Mouse (Mus musculus) frontal cortex, postnatal 25 days (tissue): ENCODE measurements around the gene Sept8.
"Not testable (repeated sequence)": the region's sequence is repeated elsewhere in the genome, so short reads cannot be mapped to it uniquely, and the experiment has no call there.

ENCODE experiments used
- DNase-seq, 2 experiments: peaks; one replicate each; pipeline ENCODE4 v3.0.0; 2022; ENCODE audit warnings: low spot score in 2 of 2

The Sept8 gene

DNA sequence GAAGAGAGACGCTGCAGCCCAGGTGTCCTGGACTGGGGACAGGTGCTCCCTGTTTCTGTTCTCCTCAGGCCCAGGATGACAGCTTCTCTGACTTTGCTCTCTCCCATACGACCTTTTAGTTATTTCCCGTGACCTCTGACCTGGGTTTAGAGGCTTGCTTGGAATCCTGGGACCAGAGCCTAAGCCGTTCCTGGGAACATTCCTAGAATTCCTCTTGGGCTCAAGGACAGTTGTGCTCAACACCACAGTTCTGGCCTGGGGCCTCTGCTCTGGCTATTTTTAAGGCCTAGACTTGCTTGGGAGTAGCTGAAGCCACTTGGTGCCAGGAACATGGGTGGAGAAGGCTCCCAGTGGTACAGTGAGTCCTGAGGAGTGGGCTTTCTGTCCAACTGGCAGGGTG lies 6.4 kb downstream of the Sept8 start:
- DNase-seq = no peak

DNA sequence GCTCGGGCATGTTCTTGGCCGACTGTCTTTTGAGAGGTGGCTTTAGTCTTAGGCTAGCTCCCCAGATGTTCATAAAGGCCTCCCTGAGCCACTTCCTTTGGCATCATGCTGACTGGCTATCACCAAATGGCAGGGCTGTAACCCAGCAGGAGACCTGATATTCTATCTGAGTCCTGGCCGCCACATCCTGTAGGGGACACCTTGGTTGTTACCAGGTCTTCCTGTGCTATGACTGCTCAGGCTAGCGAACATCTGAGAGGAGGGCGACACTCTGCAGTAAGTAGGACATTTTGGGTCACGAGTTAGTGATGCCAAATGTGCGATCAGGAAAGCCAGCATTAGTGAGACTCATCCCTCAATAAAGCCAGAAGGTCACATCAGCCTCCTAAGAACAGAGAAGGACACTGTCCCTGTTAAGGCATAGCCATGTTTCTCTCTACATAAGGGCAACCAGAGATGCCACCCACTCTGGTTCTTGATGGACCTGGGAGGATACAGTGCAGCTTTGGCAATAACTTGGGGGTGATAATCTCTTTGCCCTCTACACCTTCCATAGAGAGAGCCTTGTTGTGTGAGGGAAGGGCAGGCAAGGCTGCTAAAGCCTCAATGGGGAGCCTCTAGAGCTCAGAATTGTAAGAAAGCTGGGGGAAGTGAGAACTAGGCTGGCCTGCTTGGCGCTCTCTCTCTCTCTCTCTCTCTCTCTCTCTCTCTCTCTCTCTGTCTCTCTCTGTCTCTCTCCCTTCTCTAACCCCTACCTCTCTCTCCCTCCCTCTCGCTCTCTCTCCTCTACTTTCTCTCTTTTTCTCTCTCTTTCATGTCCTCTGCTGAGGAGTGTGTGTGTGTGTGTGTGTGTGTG lies 9.6 kb downstream of the Sept8 start:
- no peak for DNase-seq

DNA sequence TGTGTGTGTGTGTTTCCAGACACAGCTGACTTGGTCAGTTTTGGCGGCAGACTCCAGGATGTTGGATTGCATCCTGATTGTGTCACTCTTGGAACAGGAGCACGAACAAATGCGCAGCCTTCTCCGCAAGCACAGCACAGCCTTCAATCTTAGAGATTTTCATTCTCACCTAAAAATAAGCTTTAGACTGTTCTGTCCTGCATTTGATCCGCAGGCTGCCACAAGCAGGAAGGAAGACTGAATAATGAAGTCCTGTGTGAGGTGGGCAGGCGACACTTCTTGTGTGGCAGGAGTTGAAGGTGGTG lies 10.1 kb downstream of the Sept8 start:
- DNase-seq = no peak

DNA sequence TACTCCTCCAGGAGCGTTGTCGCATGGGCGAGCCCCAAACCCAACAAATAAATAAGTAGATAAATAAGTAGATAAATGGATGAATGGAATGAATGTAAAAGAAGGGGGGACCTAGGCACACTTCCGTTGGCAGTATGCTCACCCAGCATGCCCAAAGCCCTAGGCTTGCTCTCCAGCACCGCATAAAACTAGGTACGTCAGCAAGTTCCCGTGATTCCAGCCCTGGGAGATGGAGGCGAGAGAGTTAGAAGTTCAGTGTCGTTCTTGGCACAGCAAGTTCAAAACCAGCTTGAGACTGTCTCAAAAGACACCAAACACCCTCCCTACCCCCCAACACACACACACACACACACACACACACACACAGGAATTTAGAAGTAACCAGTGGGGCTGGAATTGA lies 10.9 kb downstream of the Sept8 start:
- no peak for DNase-seq

DNA sequence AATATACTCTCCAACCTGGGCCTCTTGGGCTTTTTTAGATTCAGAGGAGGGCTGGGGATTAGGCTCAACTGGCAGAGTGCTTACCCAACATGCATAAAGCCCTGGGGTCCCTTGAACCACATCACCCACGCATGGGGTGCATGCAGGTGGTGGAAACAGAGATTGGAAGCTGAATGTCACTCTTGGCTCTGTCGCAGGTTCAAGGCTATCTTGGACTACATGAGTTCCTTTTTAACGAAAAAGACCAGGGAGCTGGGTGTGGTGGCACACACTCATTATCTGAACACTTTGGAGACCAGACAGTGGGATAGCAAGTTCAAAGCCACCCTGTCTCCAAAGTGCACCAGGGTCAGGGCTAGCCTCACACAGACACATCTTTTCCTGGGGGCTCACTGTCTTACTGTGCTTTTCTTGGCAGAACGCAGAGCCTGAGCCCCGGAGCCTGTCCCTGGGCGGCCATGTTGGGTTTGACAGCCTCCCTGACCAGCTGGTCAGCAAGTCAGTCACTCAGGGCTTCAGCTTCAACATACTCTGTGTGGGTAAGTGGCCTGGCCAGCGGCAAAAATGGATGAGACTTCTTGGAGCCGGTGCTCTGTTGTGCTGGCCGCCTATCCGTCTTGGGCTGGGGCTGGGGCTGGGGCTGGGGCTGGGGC lies 12.6 kb downstream of the Sept8 start:
- DNase-seq = no peak

DNA sequence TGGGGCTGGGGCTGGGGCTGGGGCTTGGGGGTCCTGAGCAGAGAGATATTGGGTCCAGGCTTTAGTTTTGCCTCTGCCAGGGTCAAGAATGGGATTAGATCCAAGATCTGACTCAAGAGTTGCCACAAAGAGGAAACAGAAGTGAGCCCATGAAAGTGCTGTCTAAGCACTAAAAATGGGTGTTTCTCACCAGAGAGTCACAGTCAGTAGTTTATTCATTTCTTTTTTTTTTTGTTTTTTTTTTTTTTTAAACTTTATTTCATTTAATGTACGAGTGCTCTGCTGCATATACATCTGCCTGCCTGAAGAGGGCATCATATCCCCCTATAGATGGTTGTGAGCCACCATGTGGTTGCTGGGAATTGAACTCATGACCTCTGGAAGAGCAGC lies 13.2 kb downstream of the Sept8 start:
- no peak for DNase-seq

DNA sequence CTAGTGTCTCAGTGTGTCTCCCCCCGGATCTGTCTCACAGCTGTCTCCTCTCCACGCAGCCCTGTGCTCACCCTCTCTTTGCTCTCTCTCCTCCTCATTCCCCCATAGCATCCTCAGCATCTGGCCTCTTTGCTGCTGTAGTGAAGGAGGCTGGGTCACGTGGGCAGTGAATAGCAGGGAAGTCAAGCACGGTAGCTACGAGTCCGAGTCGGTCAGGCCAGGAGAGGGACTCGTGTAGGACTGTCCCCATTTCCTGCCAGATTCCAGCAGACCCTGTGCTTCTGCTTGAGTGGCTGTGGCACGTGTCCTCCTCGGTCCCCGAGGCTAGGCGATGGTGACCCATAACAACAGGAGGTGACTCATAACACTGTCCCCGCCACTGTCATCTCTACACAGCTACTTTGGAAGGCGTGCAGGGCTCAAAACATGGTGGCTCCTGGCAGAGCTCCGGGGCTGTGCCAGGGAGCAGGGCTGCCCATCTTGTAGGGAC lies 20.0 kb downstream of the Sept8 start:
- DNase-seq = no peak

DNA sequence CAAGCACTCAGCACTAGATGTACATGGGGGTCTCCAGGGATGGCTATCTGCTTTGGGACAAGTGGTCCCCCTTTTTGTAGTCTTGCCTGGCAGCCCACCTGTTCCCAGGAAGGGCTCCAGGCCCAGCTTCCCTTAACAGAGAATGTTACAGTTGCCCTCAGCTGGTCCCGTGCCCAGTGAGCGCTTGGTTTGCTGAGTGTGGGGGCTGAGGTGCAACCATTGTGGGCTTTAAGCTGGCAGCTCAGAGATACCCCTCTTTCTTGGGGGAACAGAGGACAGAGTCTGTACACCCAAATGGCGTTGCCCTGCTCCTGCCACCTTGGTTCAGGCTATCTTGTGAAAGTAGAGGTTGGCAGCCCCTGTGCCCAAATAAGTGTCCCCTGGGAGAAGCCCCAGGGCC lies 21.3 kb downstream of the Sept8 start:
- DNase-seq = no peak

DNA sequence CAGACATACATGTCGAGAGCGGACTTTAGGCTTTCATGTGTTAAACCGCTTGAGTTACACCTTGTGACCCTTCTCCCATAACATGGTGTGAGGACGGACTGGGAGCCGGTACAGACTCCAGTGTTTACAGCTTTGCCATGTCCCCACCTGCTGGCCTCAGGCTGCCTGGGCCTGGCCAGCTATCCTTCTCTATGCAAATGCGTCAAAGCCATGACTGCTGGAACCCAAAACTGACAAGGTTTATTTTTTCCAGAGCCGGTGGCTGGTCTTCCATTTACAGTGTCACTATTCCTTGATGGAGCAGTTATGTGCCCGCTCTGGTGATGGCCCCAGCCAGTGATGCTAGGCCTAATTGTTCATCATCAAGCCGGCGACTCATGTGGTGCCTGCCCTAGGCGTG lies 22.2 kb downstream of the Sept8 start:
- DNase-seq = no peak

DNA sequence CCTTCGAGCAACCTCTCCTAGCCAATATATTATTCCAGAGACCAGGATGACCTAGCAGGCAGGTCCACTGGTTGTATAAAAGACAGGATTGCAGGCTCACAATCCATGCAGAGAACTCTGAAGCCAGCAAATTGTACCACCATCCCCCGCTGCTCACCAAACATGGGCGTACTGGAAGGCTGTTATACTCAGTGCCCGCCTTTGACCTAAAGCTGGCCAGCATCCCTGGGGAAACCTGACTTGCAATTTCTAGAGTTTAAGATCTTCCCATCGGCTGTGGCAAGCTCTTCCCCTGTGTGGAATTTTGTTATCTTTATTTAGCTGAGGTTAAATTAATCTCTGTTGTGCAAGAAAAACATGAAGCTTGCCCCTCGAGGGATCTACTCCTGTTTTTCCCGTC lies 24.0 kb downstream of the Sept8 start:
- DNase-seq = no peak

DNA sequence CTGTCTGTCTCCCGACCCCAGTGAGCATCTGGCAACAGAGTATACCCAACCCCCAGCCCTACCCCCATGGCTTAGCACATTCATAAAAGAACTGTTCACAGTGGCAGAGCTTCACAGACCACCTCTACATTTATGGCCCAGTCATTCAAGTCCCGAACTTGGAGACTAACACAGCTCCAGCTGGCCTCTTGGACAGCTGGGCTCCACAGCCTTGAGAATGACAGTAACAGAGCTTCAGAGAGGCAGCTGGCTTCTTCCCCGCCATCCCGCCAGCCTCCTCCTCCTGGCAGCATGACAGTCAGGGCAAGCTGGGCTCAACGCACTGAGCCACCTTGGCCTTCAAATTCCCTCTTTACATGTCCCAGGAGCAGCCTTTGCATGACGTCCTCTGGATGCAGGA lies 27.2 kb downstream of the Sept8 start:
- DNase-seq = no peak

DNA sequence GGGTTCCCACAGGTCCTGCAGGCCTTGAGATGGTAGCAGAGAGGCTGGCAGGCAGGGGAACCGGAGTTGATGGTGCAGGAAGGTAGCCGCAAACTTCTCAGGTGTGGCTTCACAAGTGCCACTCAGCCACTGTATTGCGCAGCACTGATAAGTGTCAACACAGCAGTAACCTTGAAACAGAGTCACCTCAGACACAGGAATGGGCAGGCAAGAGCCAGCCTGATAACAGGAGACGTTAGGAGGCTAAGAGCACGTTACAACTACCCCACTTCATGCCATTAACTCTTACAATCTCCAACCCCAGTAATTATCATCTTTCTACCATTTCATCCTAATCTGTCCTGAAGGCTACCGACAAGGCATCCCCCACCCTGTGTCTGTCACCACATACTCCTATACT lies 28.5 kb downstream of the Sept8 start:
- no peak for DNase-seq

DNA sequence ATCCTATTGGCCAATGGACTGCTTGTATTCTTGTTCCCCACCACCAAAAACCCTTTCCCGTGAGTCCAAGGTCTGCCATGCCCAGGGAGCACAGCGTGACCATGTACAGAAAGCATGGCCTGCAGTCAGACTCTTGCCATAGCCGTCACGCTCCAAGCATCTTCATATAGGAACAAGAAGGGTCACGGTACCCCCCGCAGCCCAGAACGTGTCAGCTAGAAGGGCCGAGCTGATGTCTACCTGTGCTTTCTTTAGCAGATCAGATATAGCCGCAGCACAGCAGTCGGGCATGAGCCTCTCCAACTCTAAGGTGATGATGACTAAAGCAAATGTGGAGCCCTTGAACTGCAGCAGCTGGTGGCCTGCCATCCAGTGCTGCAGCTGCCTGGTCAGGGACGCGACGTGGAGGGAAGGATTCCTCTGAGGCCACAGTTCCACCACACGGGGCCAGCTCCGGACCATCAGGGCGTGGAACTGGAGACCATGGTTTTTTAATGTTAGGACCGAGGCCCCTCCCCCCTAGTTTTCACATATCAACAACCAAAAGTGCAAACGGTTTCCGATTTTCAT lies 29.1 kb downstream of the Sept8 start:
- DNase-seq = no peak

DNA sequence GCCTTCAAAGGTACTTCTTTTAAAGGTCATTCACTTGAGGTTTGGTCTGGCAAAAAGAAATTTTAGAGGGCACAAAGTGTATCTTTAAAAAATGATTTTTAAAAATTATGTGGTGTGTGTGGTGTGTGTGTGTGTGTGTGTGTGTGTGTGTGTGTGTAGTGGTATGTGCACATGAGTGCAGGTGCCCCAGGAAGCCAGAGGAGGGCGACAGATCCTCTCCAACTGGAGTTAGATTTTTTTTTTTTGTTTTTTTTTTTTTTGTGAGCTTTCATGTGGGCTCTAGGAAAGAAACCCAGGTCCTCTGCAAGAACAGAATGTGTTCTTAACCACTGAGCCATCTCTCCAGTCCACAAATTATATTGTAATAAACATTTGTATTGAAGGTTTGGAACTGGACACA lies 31.7 kb downstream of the Sept8 start:
- DNase-seq = no peak

DNA sequence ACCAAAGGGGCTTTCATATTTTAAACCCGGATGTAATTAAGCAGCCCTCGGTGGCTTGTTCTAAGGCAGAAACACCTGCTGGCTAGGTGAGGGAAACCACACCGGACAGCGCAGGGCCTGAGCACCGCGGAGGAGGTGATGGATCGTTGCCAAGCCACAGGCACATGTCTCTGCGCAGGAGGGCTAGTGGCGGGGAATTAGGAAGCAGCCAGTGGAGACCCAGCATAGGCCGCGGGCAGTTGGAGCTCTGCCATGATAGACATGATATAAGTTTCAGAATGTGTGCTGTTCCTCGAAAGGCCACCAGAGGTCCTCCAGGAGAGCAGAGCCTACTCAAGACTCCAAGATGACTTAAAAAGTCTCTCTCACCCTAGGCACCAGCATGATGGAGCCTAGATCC lies 32.7 kb downstream of the Sept8 start:
- DNase-seq = no peak

DNA sequence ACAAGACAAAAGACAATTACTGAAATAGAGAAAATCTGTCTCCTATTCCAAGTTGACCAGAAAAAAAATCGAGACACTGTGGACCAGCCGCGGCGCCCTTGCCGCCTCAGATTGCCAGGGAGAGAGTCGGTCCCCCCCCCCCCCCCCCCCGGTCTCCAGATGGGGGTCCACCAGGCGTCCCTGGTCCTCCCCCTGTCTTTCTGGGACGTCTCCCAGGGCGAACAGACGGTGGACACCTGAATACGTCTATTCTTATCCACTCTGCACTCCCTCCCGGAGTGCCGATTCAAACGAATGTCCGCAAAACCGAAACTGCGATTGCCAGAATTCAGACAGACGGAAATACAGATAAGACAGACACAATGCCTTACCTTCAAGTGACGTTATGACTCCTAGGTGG lies 37.5 kb downstream of the Sept8 start:
- DNase-seq = not testable (repeated sequence)

DNA sequence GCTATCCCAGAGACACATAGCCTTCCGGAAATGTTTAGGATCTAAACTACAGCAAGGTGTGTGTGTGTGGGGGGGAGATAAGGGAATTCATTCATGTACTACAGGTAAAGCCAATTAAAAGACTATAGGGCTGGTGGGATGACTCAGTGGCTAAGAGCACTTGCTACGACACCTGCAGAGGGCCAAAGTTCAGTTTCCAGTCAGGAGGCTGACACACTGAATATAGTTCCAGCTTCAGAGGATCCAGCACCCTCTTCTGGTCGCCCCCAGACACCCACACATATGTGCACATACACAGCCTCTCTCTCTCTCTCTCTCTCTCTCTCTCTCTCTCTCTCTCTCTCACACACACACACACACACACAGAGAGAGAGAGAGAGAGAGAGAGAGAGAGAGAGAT lies 38.9 kb downstream of the Sept8 start:
- DNase-seq = not testable (repeated sequence)

DNA sequence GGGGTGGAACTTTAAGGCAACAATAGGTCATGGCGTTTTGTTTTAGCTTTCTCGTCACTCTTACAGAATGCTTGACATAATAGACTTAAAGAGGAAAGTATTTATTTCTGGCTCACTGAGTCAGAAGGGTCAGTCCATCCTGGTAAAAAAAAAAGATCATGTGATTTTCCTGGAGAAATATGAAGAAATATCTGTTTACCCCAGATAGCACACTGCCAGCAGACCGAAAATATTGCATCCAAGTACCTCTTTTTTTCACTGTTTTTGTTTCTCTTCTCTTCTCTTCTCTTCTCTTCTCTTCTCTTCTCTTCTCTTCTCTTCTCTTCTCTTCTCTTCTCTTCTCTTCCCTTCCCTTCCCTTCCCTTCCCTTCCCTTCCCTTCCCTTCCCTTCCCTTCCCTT lies 40.9 kb downstream of the Sept8 start:
- not testable (repeated sequence) for DNase-seq

DNA sequence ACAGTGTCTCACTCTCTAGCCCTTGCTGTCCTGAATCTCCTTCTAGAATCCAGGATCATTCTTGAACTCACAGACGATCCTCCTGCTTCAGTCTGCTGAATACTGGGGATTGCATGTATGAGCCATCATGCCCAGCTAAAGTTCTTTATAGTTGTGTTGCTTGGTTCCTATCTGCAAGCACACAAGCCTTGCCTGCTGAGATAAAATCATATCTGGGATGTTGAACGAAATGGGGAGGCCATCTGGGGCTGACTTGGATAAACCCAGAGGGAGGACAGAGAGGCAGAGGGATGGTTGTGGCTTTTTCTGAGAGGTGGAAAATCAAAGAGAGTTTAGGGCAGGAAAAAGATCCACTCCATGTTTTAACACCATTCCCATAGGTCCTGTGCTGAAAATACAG lies 42.9 kb downstream of the Sept8 start:
- no peak for DNase-seq

DNA sequence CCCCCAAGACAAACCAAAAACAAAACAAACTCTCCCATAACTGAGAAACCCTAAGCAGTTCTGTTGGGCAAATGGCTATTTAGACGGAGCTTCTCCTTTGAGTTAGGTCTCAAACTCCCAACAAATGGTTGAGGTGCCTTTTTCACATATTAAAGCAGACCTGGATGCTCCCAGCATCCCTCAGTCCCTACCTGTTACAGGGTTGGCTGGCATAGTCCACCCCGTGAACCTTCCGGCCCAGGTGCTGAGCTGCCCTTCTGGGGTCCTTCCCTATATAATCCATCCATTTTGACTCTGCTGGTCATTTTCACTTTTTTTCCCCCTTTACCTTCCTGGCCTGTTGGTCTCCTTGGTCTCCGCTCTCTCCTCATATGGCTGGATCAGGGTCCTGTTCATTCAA lies 47.6 kb downstream of the Sept8 start:
- no peak for DNase-seq

DNA sequence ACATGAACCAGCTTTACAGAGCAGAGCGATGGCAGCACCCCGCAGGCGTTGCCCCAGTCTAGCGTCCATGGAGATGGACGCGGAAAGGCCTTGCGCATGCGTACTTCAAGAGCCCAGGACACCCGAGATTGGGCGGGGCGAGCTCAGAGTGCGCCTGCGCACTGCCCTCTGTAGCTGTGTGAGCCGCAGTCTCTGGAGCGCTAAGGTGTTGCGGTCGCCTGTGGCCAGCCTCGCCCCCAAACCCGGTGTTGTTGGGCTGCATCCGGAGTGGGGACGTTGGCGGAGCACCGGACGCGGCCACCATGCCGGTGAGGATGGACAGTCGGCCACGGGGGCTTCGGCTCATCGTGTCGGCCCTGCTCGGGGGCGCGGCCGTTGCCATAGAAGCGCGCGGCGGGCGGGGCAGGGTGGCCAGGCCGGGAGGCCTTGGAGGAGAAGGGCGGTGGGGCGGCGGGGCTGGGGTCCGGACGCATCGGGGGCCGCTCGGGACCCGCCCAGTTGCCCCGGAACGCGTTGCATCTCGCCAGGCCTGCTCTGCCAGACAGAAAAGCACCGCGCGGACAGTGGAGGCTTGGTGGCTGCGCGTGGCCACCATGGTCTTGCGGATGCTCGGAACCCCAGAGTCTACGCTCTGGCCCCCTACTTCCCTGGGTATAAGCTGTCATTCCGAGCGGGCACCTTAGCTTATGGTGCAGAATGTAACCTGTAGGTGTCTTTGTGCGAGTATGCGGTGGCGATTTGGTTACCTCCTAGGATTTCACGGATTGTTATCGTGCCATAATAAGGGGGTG lies 48.4 kb downstream of the Sept8 start, which contains the start of gene Kif3a:
Gene Kif3a (plus strand): TSS at position 156 of the 791 bp plus-strand sequence.
- peak; percentile 89 to 93 for DNase-seq

DNA sequence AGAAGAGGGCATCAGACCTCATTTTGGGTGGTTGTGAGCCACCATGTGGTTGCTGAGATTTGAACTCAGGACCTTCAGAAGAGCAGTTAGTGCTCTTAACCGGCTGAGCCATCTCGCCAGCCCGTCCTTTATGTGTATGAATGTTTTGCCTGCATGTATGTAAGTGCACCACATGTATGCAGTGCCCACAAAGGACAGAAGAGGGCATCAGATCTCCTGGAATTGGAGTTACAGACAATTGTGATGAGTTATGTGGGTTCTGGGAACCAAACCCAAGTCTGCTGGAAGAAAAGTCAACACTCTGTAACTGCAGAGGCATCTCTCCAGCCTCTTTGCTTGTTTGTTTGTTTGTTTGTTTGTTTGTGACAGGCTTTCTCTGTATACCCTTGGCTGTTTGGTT lies 61.5 kb downstream of the Sept8 start:
- DNase-seq = no peak
